Mouse (Mus musculus) 3T3-L1 (cell line): ENCODE results near the gene Hpcal4.

Source experiments
- DNase-seq: peaks from one replicate; pipeline ENCODE4 v3.0.0-alpha.2; 2015; ENCODE audit warnings: low read depth, low spot score

Gene Hpcal4

DNA sequence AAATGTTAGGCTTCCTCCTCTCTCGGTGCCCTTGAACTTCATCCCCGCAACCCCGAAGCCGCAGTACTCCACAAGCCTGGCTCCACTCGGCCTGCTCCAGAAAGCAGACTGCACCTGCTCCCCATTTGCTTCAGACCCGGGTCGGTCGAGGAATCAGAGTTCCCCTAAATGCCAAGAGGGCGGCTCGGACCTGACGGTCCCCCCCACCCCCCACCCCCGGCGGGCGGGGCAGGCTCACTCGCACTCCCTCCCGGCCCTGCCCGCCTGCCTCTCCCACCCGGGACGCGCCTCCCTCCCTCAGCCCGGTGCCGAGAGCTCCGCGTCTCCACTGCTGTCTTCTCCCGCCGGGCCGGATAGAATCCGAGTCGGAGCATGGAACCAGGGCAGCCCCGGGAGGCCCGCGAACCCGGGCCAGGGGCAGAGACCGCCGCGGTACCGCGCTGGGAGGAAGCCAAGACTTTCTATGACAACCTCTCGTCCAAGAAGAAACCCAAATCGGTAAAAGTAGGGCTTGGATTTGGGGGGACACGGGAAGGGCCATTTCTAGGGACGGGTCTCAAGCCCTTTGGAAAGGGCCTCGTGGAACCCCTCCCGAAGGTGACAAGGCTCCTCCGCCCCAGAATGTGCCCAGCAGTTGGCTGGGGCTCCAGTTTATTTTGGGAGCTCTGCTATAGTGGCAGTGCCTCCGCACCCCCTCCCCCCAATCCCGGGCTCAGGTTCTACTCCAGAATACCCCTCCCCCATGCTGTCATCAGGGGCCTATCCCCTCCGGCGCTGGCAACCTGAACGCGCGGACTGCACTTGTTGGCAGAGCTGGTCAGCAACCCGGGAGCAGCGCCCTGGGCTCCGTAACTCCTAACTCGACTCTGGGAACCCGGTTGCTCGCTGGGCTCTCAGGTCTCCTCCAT, 18.4 kb downstream of the Hpcal4 start, which contains the start of gene Nt5c1a:
Gene Nt5c1a, plus strand, starts transcription at position 319 of the 908 bp plus-strand sequence.
- no peak for DNase-seq

DNA sequence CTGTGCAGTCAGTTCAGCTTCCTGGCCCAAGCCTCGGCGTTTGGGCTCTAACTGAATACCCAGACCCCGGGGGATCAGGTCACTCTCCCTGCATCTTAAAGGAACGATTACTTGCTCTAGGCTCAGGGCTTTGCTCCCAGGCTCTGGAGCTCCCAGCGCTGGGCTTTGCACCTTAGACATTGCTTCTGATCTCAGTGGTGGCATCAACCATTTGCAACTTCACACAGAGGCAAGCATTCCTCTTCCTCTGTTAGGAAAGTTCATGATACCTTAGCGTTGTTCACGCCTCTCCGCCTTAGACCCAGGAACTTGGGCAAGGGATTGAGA, 19.0 kb downstream of the Hpcal4 start:
- no peak for DNase-seq

- DNase-seq, result no peak
Measured at GRCm38 (mm10) chr4:123207337-123207736, 24.3 kb downstream of the Hpcal4 start.

- DNase-seq, result no peak
Measured at GRCm38 (mm10) chr4:123210996-123211395, 28.0 kb downstream of the Hpcal4 start.

DNA sequence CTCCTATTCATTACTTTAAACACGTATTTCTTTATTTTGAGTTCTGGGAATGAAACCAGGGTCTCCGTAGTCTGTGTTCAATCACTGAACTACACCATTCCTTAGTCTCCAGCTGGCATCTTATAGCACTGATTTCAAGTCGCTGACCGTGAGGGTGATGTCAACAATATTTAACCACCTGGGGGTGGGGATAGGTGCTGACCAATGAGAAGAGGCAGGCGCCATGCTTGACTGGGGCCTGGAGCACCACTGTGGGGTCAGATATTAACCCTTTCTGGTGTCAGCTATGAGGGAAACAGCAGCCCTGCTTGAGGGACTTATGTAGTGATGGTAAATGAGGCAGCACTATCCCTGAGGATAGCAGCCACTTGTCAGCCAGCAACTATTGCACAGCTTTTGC, 28.4 kb downstream of the Hpcal4 start:
- no peak for DNase-seq

DNA sequence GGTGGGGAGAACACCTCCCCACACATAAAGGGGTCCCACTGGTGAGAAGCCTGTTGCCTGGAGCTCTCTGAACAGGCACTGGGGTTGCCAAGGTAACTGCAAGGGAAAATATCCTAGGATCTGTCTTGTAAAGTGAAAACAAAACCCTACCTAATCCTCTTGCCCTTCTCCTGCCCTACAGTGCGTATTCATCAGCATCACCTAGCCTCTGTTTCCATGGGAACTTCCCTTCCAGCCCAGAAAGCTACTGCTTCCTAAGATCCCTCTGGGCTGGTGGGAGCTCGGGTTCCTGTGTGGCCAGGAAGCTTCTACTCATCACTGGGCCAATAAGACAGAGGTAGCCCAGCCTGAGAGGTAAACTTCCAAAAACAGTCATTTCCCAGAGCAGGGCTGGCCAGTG, 29.3 kb downstream of the Hpcal4 start:
- DNase-seq, result no peak

DNA sequence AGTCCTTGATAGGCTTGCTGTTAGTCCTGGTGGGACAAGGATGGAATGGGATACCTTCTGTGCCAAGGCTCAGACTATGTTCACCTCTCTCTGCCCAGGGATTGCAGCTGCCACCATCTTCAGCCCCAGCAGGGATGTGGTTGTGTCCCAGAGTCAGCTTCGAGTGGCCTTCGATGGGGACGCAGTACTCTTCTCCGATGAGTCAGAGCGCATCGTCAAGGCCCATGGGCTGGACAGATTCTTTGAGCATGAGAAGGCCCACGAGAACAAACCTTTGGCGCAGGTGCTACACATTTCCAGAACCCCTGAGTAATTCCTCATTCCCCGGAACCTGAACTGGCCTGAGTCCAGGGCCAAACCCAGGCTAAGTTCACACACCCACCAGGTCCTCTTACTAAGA, 30.9 kb downstream of the Hpcal4 start:
- no peak for DNase-seq

GRCm38 (mm10) chr4:123215367-123215766, 32.3 kb downstream of the Hpcal4 start:
- no peak for DNase-seq

GRCm38 (mm10) chr4:123216782-123217181, 33.8 kb downstream of the Hpcal4 start:
- peak; percentile 57 for DNase-seq

- peak; percentile 65 for DNase-seq
Measured at GRCm38 (mm10) chr4:123219720-123220357, 36.8 kb downstream of the Hpcal4 start.

- no peak for DNase-seq
Measured at GRCm38 (mm10) chr4:123220637-123221036, 37.6 kb downstream of the Hpcal4 start.

- peak; percentile 60 for DNase-seq
Measured at GRCm38 (mm10) chr4:123223309-123223708, 40.3 kb downstream of the Hpcal4 start.

DNA sequence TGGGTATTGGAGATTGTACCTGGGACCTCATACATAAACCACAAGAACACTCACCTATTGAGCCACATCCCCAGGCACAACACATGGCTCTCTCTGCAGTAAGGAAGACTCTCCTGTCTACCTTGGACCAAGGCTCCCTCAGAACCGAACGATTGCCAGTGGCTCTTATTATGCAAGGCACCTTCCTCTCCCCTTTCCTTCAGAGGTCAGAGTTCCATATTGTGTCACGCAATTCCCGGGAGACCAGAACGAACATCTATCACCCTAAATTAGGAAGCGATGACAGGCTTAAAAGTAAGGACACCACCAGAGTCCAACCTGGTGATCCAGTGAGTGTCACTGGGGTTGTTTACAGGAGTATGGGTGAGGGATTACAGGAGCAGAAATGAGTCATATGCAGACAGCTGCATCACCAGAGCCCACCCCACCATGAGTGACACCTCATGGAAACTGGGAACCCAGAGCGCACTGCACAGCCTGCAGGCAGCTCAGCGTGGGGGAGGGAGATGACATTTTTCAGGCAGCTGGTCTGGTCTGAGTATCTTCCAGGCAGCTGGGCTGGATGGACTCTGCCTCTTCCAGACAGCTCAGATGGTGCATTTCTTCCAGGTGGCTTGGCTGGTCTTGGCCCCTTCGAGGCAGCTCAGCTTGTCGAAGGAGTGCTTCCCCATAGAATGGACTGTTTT, 42.8 kb downstream of the Hpcal4 start:
- DNase-seq, result peak; percentile 25

DNA sequence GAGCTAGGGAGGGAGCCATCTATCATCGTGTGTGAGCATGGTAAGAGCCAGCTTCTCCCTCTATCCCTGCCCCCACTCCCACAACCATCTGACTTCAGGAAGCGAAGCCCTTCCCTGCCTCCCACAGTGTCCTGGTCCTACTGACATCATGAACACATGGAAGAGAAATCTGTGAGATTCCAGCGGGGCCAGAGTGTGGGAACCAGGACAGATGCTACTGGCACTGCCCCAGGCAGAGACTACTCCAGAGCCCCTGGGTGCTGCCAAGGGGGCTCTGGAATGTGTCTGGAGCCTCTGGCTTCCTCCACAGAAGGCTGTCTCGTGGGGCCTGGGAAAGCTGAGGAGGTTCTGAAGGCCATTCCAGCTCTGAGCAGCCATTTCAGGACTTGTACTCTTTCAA, 44.7 kb downstream of the Hpcal4 start:
- no peak for DNase-seq

DNA sequence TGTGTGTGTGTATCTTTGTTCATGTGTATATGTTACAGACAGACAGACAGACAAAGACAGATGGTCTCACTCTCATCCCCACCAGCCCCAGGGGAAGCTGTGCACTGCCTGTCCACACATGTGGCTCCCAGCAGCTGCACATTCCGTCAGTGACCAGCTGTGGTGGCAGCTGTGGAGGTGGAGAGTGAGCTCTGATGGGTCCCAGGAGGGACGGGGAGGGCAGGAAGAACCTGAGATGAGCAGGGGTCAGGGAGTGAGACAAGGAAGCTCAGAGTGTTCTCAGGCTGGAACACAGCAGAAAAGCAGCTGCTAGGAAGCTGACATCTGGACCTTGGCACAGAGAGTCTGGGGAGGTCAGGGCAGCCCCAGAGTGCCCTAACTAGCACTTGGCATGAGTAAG, 45.2 kb downstream of the Hpcal4 start:
- no peak for DNase-seq

DNA sequence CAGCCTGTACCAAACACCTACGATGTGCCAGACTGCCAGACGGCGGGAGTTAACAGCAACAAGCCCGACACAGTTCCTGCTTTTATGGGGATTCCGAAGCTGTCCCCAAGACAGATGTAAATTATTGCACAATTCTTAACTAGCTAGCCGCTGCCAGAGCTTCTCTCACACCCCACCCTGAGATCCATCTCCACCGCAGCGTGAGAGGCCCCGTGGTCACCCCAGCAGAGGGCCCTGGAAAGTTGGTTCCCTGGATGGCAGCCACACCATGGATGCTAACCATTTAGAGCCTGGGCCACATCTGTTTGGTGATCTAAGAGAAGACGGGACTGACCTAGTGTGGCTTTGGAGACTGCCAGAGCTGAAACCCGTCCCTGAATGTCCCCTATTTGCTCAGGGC, 46.1 kb downstream of the Hpcal4 start:
- no peak for DNase-seq

DNA sequence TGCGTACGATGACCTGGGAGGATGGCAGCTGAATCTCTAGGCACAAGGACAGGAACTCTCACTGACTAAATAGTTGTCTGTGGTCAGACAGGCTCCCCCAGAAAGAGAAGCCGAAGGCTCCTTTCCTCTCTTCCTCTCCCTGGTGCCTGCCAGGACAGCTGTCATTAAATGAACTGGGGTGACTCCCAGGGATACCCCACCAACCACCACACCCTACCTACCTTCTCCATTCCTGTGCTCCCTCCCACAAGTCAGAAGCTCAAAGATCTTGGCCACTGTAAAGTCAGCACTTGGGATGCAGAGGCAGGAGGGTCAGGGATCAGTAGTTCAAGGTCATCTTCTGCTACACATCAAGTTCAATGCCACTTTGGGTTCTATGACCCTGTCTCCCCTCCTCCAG, 49.8 kb downstream of the Hpcal4 start:
- DNase-seq, result no peak

DNA sequence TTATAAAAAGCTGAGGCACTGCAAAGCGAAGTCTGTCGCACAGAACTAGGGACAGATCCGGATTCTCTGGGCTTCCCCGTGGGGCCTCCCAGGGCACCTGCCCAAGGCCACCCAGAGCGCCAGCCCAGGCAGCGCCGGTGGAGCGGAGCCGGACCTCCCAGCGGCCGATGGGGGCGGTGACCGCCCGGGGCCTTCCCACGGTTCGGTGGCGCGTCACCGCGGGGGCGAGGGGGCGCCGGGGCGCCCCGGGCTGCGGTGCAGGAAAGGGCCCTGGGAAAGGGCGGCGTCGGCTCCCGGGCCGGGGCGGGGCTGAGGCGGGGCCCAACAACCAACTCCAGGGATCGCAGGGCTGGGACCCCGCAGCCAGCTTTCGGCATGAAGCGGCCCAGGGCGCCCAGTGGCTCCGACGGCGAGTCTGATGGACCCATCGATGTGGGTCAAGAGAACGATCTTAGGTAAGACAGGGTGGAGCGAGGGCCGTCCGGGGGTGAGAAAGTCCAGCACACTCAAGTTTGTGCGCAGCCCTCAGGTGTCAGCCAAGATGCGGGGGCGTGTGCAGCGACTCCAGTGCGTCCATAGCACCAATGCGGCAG, 50.6 kb downstream of the Hpcal4 start, which contains the start of gene Heyl:
Gene Heyl, plus strand, starts transcription at position 65 of the 593 bp plus-strand sequence.
- DNase-seq, result no peak

- DNase-seq, result no peak
Measured at GRCm38 (mm10) chr4:123235835-123236430, 52.9 kb downstream of the Hpcal4 start.

DNA sequence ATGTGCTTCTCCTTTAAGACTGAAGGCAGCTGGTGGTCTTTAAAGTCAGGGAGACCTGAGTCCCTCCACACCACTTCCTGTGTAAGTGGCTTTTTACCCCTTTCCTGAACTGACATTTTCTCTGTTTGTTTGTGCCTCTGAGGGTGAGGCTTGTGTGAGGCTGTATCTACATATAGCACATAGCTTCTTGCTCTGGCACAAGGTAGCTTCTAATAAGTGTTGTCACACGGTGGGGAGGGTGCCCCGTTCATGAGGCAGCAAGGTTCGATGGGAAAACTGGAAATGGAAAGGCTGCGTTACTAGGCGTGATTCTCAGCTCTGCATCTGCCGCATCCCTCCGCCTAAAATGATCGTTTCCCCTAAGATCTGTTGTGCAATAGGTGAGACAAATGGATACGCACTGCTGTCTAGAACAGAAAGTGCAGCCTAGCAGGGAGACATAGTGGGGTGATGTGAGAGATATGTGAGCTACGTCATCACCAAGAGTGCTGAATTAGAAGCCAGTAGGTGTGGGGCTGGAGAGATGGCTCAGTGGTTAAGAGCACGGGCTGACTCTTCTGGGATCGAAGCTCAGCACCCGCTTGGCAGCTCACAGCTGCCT, 53.5 kb downstream of the Hpcal4 start:
- no peak for DNase-seq
